Mouse (Mus musculus) large intestine, adult 2 months (tissue): ENCODE measurements at regions not wholly inside any gene's neighbourhood (a gene's known extent, or its start where the extent isn't known, plus 50 kb on each side); places are given as distances from the start of the nearest gene placed in this dataset.

Experiments
- DNase-seq: peaks from one replicate; pipeline ENCODE4 v3.0.0-alpha.2; 2012; ENCODE audit warnings: low read depth, low spot score
- WGBS: fragments of 180-500 bp; shearing (Covaris S2); methylation state at CpG from one replicate; pipeline ENCODE4 v1.1.7; 2018; 5-methylcytosine and 5-hydroxymethylcytosine counted together

GRCm38 (mm10) chr2:74207440-74207839, 296.3 kb upstream of the Atp5g3 start:
- DNase-seq, result no peak
- 56% methylated on average over 10 of the region's 10 CpGs for WGBS

GRCm38 (mm10) chr2:74202776-74203175, 291.6 kb upstream of the Atp5g3 start:
- no peak for DNase-seq
- 44% methylated on average over 3 of the region's 3 CpGs for WGBS

- no peak for DNase-seq
- WGBS, result 68% methylated on average over 11 of the region's 11 CpGs
Measured at GRCm38 (mm10) chr2:74201608-74202323, 290.6 kb upstream of the Atp5g3 start.

- DNase-seq, result no peak
- WGBS, result 43% methylated on average over 12 of the region's 12 CpGs
Measured at GRCm38 (mm10) chr2:74199550-74199949, 288.4 kb upstream of the Atp5g3 start.

GRCm38 (mm10) chr2:74187963-74188790, 277.1 kb upstream of the Atp5g3 start:
- WGBS, result 24% methylated on average over 8 of the region's 8 CpGs
- no peak for DNase-seq

- no peak for DNase-seq
- WGBS, result 58% methylated on average over 1 of the region's 1 CpGs
Measured at GRCm38 (mm10) chr2:74178106-74178505, 267.0 kb upstream of the Atp5g3 start.

- 55% methylated on average over 16 of the region's 16 CpGs for WGBS
- DNase-seq, result no peak
Measured at GRCm38 (mm10) chr2:74168776-74169570, 257.8 kb upstream of the Atp5g3 start.

GRCm38 (mm10) chr2:74168307-74168706, 257.2 kb upstream of the Atp5g3 start:
- 75% methylated on average over 17 of the region's 17 CpGs for WGBS
- no peak for DNase-seq

- 32% methylated on average over 6 of the region's 6 CpGs for WGBS
Measured at GRCm38 (mm10) chr2:74154062-74154461, 242.9 kb upstream of the Atp5g3 start.

GRCm38 (mm10) chr2:74153247-74153850, 242.2 kb upstream of the Atp5g3 start:
- 31% methylated on average over 5 of the region's 5 CpGs for WGBS
- no peak for DNase-seq

More at GRCm38 (mm10) chr2:74154062-74154461, 242.9 kb upstream of the Atp5g3 start:
- DNase-seq, result no peak

GRCm38 (mm10) chr2:74152534-74153246, 241.6 kb upstream of the Atp5g3 start:
- WGBS, result 70% methylated on average over 8 of the region's 8 CpGs
- DNase-seq, result no peak

- WGBS, result 74% methylated on average over 4 of the region's 4 CpGs
- DNase-seq, result no peak
Measured at GRCm38 (mm10) chr2:74147193-74147592, 236.1 kb upstream of the Atp5g3 start.

GRCm38 (mm10) chr2:74136624-74137003, 225.5 kb upstream of the Atp5g3 start:
- no peak for DNase-seq
- WGBS, result 30% methylated on average over 9 of the region's 9 CpGs

- 59% methylated on average over 15 of the region's 15 CpGs for WGBS
- DNase-seq, result no peak
Measured at GRCm38 (mm10) chr2:74135963-74136623, 225.0 kb upstream of the Atp5g3 start.

GRCm38 (mm10) chr2:74130141-74130588, 219.0 kb upstream of the Atp5g3 start:
- DNase-seq, result no peak
- 40% methylated on average over 8 of the region's 8 CpGs for WGBS

- 12% methylated on average over 14 of the region's 14 CpGs for WGBS
- DNase-seq, result no peak
Measured at GRCm38 (mm10) chr2:74128782-74129538, 217.8 kb upstream of the Atp5g3 start.

GRCm38 (mm10) chr2:74127136-74127535, 216.0 kb upstream of the Atp5g3 start:
- no peak for DNase-seq
- WGBS, result 55% methylated on average over 4 of the region's 4 CpGs

- DNase-seq, result no peak
- WGBS, result 67% methylated on average over 2 of the region's 2 CpGs
Measured at GRCm38 (mm10) chr2:74124252-74124651, 213.1 kb upstream of the Atp5g3 start.
